Mouse (Mus musculus): ENCODE results near the gene Cd72.

Cd72 gene

DNA sequence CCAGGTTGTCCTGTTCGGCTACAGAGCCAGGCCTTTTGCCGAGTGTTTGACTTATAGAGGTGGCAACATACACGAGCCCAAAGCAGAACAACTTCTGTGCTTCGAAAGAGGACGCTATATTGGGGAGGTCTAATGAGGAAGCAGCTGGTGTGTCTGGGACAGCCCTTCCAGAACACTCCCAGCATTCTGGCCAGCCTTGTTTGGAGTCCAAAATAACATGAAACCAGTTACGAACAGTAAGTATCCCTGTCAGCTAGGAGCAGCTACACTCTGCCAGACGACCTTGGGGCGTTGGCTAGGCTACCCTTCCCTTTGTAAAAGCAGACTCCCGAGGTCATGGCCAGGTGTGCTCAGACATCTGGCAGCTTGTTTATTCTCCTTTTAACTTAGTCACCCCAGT, 52.2 kb downstream of the Cd72 start:
- no peak for DNase-seq (ENCODE audit: low spot score)

DNA sequence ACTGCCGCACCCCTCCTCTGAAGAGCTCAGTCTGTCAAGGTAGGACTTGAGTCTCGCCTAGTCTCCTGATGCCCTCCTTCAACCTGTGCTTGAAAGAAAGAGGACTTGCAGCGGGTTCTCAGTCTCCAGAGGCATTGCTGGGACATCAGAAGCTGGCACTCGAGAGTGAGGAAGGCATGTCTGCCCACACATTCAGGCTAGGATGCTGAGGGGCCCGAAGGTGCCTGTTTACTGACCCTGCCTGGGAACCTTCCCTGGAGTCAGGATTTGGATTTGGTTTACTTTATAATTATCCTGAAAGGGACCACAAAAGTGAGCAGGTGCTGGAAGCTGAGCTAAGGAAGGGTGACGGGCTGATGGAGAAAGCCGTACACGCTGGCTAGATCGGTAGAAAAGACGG, 52.9 kb downstream of the Cd72 start:
- no peak for DNase-seq (ENCODE audit: low spot score)

DNA sequence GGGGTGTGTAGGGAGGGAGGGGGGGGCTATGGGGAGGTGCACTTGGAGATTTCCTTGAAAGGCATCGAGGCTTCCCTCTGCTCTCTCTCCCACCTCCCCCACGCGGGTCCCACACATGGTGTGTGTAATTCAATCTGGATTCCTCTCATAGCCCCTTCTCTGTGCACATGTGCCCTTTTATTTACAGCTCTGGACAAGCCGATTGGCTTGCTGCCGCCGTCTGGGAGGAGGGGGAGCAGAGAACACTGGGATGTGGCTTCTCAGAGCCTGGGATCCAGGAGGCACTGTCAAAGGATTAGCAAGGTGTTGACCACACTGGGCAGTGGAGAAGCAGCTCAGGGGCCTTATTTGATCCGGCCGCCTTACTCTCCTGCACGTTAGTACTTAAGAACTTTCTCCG, 53.5 kb downstream of the Cd72 start:
- DNase-seq (ENCODE audit: low spot score): peak; percentile 66

DNA sequence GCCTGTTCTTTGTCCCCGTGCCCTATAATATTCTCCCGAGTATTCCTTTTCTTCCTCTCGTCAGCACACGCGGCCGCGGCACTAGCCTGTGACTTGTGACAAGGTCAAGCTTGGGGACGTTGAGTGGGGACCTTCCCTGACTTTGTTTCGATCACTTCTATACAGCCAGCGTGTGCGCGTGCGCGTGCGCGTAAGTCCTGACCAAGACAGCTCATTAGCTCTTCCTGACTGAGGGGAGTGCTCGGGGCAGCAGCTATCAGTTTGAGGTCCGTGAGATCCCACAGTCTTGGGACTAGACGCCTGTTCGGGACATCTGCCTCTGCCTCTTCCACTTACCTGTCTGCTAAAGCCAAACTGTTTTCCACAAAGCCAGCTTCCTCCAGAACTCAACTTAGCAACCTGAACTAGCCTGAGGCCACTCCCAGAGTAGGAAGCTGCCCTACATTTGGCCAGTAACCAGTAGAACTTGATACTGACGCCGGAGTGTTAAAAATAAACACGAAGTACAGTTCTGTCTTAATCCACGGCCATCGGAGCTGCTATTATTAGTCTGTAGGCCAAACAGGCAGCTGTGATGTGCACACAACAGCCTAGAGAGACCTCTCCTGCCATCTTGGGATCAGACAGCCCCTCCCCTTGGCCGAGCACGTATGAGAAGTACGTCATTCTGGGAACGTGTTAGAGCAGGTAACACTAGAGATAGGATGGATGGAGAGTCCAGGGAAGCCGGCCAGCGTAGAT, 54.9 kb downstream of the Cd72 start:
- no peak for DNase-seq (ENCODE audit: low spot score)

DNA sequence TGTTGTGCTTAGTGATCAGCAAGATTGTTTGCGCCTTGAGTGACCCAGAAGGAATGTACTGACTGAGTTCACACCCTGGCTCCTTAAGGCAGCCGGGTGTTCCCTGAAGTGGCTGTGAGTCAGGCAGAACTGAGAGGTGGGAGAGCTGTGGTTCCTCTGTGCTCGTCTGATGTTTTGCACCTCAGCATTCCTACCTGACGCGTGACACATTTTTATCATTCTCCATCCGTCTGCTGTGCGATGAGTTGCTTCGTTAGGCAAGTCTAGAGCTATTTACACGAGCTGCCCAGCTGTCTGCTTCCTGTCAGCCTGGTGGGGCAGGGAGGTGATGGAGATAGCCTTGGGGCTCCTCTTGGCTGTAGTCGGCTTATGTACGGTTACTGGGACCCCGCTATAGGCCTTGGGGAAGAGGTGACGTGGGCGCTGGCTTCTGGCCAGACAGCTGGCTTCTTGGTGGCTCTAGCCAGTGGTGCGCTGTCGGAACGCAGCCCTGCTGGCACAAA, 55.5 kb downstream of the Cd72 start:
- DNase-seq (ENCODE audit: low spot score): no peak

DNA sequence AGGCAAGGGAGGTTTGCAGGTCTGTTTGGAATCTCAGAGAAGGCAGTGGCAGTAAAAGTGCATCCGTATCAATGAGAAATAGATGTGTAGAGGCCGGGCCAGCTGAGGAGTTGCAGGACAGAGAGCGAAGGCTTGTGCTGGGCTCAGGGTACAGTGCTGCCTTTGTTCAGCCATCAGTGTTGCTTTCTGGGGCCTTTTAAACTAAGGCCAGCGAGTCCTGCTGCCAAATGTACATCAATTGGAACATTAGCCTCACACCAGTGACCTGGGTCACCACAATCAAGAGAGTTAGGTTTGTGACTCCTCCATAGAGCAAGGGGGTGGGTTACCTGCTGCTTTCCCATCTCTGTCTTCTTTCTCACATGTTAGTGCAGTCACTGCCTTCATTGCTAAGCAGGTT, 56.4 kb downstream of the Cd72 start:
- no peak for DNase-seq (ENCODE audit: low spot score)

Measured in embryo, embryonic 10.5 days (tissue).